Mouse (Mus musculus) naive thymus-derived CD4-positive, alpha-beta T cell, adult 2 months (primary cell): ENCODE results near the gene Syce2.
A peak's percentile ranks its signal among the peaks of the same experiment; 100 is the strongest.
"Not testable (repeated sequence)": the region's sequence is repeated elsewhere in the genome, so short reads cannot be mapped to it uniquely, and the experiment has no call there.

Source experiments
- DNase-seq: peaks from one replicate; pipeline ENCODE4 v3.0.0-alpha.2; 2011; ENCODE audit warnings: low read depth

The Syce2 gene

GRCm38 (mm10) chr8:84901752-84902151 is 29.8 kb downstream of the Syce2 start, which contains the start of gene Klf1:
TSS of gene Klf1 (plus strand) at chr8:84901928.
- no peak for DNase-seq

- DNase-seq = no peak
Observed at GRCm38 (mm10) chr8:84902367-84902919, 30.5 kb downstream of the Syce2 start.

- peak; percentile 93 for DNase-seq
Observed at GRCm38 (mm10) chr8:84902920-84903661, 31.2 kb downstream of the Syce2 start.

- no peak for DNase-seq
Observed at GRCm38 (mm10) chr8:84904351-84904750, 32.4 kb downstream of the Syce2 start.

GRCm38 (mm10) chr8:84907037-84907436 is 35.1 kb downstream of the Syce2 start:
- DNase-seq = no peak

GRCm38 (mm10) chr8:84907493-84907892 is 35.6 kb downstream of the Syce2 start:
- no peak for DNase-seq

- DNase-seq = not testable (repeated sequence)
Observed at GRCm38 (mm10) chr8:84907979-84908378, 36.1 kb downstream of the Syce2 start.

GRCm38 (mm10) chr8:84908421-84909161 is 36.7 kb downstream of the Syce2 start, which contains the start of gene Dnase2a:
TSS of gene Dnase2a (plus strand) at chr8:84908560.
- DNase-seq = peak; percentile 93

GRCm38 (mm10) chr8:84909162-84909767 is 37.4 kb downstream of the Syce2 start:
- no peak for DNase-seq

GRCm38 (mm10) chr8:84909949-84910348 is 38.0 kb downstream of the Syce2 start:
- no peak for DNase-seq

- DNase-seq = no peak
Observed at GRCm38 (mm10) chr8:84910551-84910950, 38.6 kb downstream of the Syce2 start.

GRCm38 (mm10) chr8:84911854-84912253 is 39.9 kb downstream of the Syce2 start:
- DNase-seq = no peak

- DNase-seq = no peak
Observed at GRCm38 (mm10) chr8:84912391-84912790, 40.5 kb downstream of the Syce2 start.

GRCm38 (mm10) chr8:84912895-84913501 is 41.1 kb downstream of the Syce2 start:
- DNase-seq = peak; percentile 93

- no peak for DNase-seq
Observed at GRCm38 (mm10) chr8:84913502-84913900, 41.6 kb downstream of the Syce2 start.

GRCm38 (mm10) chr8:84913960-84914359 is 42.0 kb downstream of the Syce2 start:
- peak; percentile 76 for DNase-seq

- DNase-seq = no peak
Observed at GRCm38 (mm10) chr8:84915269-84915668, 43.4 kb downstream of the Syce2 start.

- no peak for DNase-seq
Observed at GRCm38 (mm10) chr8:84917781-84918180, 45.9 kb downstream of the Syce2 start.

- no peak for DNase-seq
Observed at GRCm38 (mm10) chr8:84918646-84919045, 46.7 kb downstream of the Syce2 start.

- no peak for DNase-seq
Observed at GRCm38 (mm10) chr8:84921596-84921995, 49.7 kb downstream of the Syce2 start.

GRCm38 (mm10) chr8:84925557-84925956 is 53.6 kb downstream of the Syce2 start:
- DNase-seq = no peak

- DNase-seq = no peak
Observed at GRCm38 (mm10) chr8:84927513-84927912, 55.6 kb downstream of the Syce2 start.
